Mouse (Mus musculus) embryonic facial prominence, embryonic 15.5 days (tissue): ENCODE measurements around the gene Pagr1a. TPM values are rescaled to one million over a fixed set of nuclear protein-coding genes. Genes with fewer than 3 reads are reported as not detected.

ENCODE experiments used
- ATAC-seq: fragments of 200-750 bp; cut with Nextera tagmentation; 2 replicates; pipeline ENCODE4 v1.8.0; 2017; ENCODE audit warnings: low read depth, moderate TSS enrichment; ENCODE audit not compliant: insufficient number of reproducible peaks, low FRiP score, low TSS enrichment
- H3K27ac ChIP-seq: fragments of 300-500 bp; sonication (generic); replicated peaks from 2 replicates; pipeline ENCODE4 v1.5.1; 2015; ENCODE audit warnings: mild to moderate bottlenecking, inconsistent platforms
- H3K27me3 ChIP-seq: fragments of 300-500 bp; sonication (generic); 2 replicates; pipeline ENCODE4 v1.6.1; 2015; ENCODE audit warnings: inconsistent platforms
- H3K36me3 ChIP-seq: fragments of 300-500 bp; sonication (generic); 2 replicates; pipeline ENCODE4 v1.6.1; 2015; ENCODE audit warnings: mild to moderate bottlenecking, inconsistent platforms
- H3K4me1 ChIP-seq: fragments of 300-500 bp; sonication (generic); 2 replicates; pipeline ENCODE4 v1.6.1; 2015; ENCODE audit warnings: inconsistent platforms
- H3K4me2 ChIP-seq: fragments of 300-500 bp; sonication (generic); replicated peaks from 2 replicates; pipeline ENCODE4 v1.6.1; 2015; ENCODE audit warnings: mild to moderate bottlenecking, inconsistent platforms
- H3K4me3 ChIP-seq: fragments of 300-500 bp; sonication (generic); replicated peaks from 2 replicates; pipeline ENCODE4 v1.5.1; 2015; ENCODE audit warnings: mild to moderate bottlenecking, inconsistent platforms
- H3K9ac ChIP-seq: fragments of 300-500 bp; sonication (generic); 2 replicates; pipeline ENCODE4 v1.6.1; 2015; ENCODE audit warnings: inconsistent platforms
- H3K9me3 ChIP-seq: fragments of 300-500 bp; sonication (generic); replicated peaks from 2 replicates; pipeline ENCODE4 v1.6.1; 2016; ENCODE audit warnings: inconsistent platforms
- WGBS: fragments of 180-500 bp; shearing (Covaris S2); methylation state at CpG from one replicate; pipeline ENCODE4 v1.1.7; 2015; 5-methylcytosine and 5-hydroxymethylcytosine counted together
- microRNA-seq: library from miRNA; unstranded; fragments of <30 nt; microRNA quantifications from one replicate; pipeline ENCODE4, GENCODE M21; 2016; ENCODE audit warnings: borderline number of aligned reads
- polyA plus RNA-seq: library from polyadenylated mRNA; unstranded; fragments of >200 nt; fragmentation: Nextera tagmentation; extraction: Ambion mirVana; gene quantifications from 2 replicates; pipeline ENCODE4 v1.2.1, GENCODE M21; 2015

Gene Pagr1a
- polyA plus RNA-seq, 1 experiment from 2014 or later, result 73.0 TPM

GRCm38 (mm10) chr7:126967361-126967760, 49.8 kb downstream of the Pagr1a start:
- H3K27me3 ChIP-seq, result peaks cover 14% of the 10 kb centered on the region
- no peak overlapping the region for H3K27ac ChIP-seq
- no peak overlapping the region for H3K4me3 ChIP-seq
- no peaks in the 10 kb centered on the region for H3K4me1 ChIP-seq
- H3K9me3 ChIP-seq, result no peaks in the 10 kb centered on the region
- H3K36me3 ChIP-seq, result no peaks in the 10 kb centered on the region
- H3K9ac ChIP-seq, result no peak overlapping the region
- ATAC-seq, result no peak
- WGBS, result 51% methylated on average over 6 of the region's 6 CpGs
- no peak overlapping the region for H3K4me2 ChIP-seq

- Histone ChIP-seq H3K36me3 (no peaks in the 10 kb centered on the region), H3K27ac (no peak overlapping the region), H3K4me3 (no peak overlapping the region), H3K4me1 (no peaks in the 10 kb centered on the region), H3K27me3 (peaks cover 23% of the 10 kb centered on the region), H3K9me3 (no peaks in the 10 kb centered on the region), H3K9ac (no peak overlapping the region), H3K4me2 (no peak overlapping the region)
- no peak for ATAC-seq
- 47% methylated on average over 3 of the region's 3 CpGs for WGBS
Measured at GRCm38 (mm10) chr7:126965568-126965967, 51.6 kb downstream of the Pagr1a start.

Small RNAs within 50 kb of the gene (microRNA-seq; reads per million reads assigned to microRNA genes)
- not detected for gene Gm44343

Other genes with a start within 250 kb of the Pagr1a start
- gene Ypel3, start 240.4 kb downstream of the Pagr1a start, polyA plus RNA-seq, result 145 and 148 TPM in 2 replicates
- 0.71 and 0.81 TPM in 2 replicates for gene Tbx6, start 235.9 kb downstream of the Pagr1a start, polyA plus RNA-seq
- 232 and 234 TPM in 2 replicates for gene Ppp4c, start 224.9 kb downstream of the Pagr1a start, polyA plus RNA-seq
- 0.53 and 0.71 TPM in 2 replicates for gene Fam57b, start 219.7 kb downstream of the Pagr1a start, polyA plus RNA-seq
- not detected in 2 replicates for gene 4930451I11Rik, start 185.7 kb downstream of the Pagr1a start, polyA plus RNA-seq
- 0.85 and 1.6 TPM in 2 replicates for gene Doc2a, start 169.9 kb downstream of the Pagr1a start, polyA plus RNA-seq
- gene Hirip3, start 155.4 kb downstream of the Pagr1a start, polyA plus RNA-seq, result 26.8 and 33.3 TPM in 2 replicates
- 84.4 and 92.0 TPM in 2 replicates for gene Ino80e, start 155.0 kb downstream of the Pagr1a start, polyA plus RNA-seq
- gene Taok2, start 132.6 kb downstream of the Pagr1a start, polyA plus RNA-seq, result 50.4 and 50.6 TPM in 2 replicates
- 34.7 and 37.0 TPM in 2 replicates for gene Tmem219, start 94.4 kb downstream of the Pagr1a start, polyA plus RNA-seq
- 19.1 and 20.2 TPM in 2 replicates for gene Kctd13, start 88.5 kb downstream of the Pagr1a start, polyA plus RNA-seq
- 0.15 and 0.37 TPM in 2 replicates for gene Asphd1, start 67.8 kb downstream of the Pagr1a start, polyA plus RNA-seq
- gene Sez6l2, start 66.8 kb downstream of the Pagr1a start, polyA plus RNA-seq, result 0.63 and 0.88 TPM in 2 replicates
- 106 TPM in 2 replicates for gene Cdipt, start 41.4 kb downstream of the Pagr1a start, polyA plus RNA-seq
- 3.2 TPM in 2 replicates for gene Cdiptos, start 41.3 kb downstream of the Pagr1a start, polyA plus RNA-seq
- gene Mvp, start 2.7 kb downstream of the Pagr1a start, polyA plus RNA-seq, result 12.0 and 12.5 TPM in 2 replicates
- gene Pagr1b, start 868 bp downstream of the Pagr1a start, polyA plus RNA-seq, result 0.33 and 0.43 TPM in 2 replicates
- gene Gm42742, start 3.7 kb upstream of the Pagr1a start, polyA plus RNA-seq, result 55.0 and 78.2 TPM in 2 replicates
- 18.9 and 21.9 TPM in 2 replicates for gene Prrt2, start 3.9 kb upstream of the Pagr1a start, polyA plus RNA-seq
- gene Maz, start 9.7 kb upstream of the Pagr1a start, polyA plus RNA-seq, result 75.2 and 79.8 TPM in 2 replicates
- gene Kif22, start 25.1 kb upstream of the Pagr1a start, polyA plus RNA-seq, result 87.5 and 90.6 TPM in 2 replicates
- gene Zg16, start 70.0 kb upstream of the Pagr1a start, polyA plus RNA-seq, result not detected in 2 replicates
- gene AI467606, start 74.0 kb upstream of the Pagr1a start, polyA plus RNA-seq, result 4.8 and 6.3 TPM in 2 replicates
- gene Qprt, start 104.9 kb upstream of the Pagr1a start, polyA plus RNA-seq, result 2.0 and 3.3 TPM in 2 replicates
- gene Spn, start 120.5 kb upstream of the Pagr1a start, polyA plus RNA-seq, result 0.61 and 0.67 TPM in 2 replicates
- gene Cd2bp2, start 178.7 kb upstream of the Pagr1a start, polyA plus RNA-seq, result 56.4 and 61.8 TPM in 2 replicates
- gene Tbc1d10b, start 191.1 kb upstream of the Pagr1a start, polyA plus RNA-seq, result 29.4 and 32.5 TPM in 2 replicates
- 585 and 767 TPM in 2 replicates for gene Mylpf, start 191.5 kb upstream of the Pagr1a start, polyA plus RNA-seq
- 41.3 and 42.5 TPM in 2 replicates for gene Zfp553, start 215.7 kb upstream of the Pagr1a start, polyA plus RNA-seq
- 22.4 and 23.9 TPM in 2 replicates for gene Sept1, start 215.8 kb upstream of the Pagr1a start, polyA plus RNA-seq
- gene Zfp771, start 226.9 kb upstream of the Pagr1a start, polyA plus RNA-seq, result 73.7 and 77.5 TPM in 2 replicates
- gene Dctpp1, start 243.4 kb upstream of the Pagr1a start, polyA plus RNA-seq, result 141 and 142 TPM in 2 replicates